Mouse (Mus musculus) cerebellum, adult 2 months (tissue): ENCODE measurements at regions not wholly inside any gene's neighbourhood (a gene's known extent, or its start where the extent isn't known, plus 50 kb on each side); places are given as distances from the start of the nearest gene placed in this dataset.

Source experiments
- CTCF ChIP-seq: fragments of 200-500 bp; IDR thresholded peaks from 2 replicates; pipeline ENCODE4 v1.5.1; 2011; ENCODE audit warnings: low read depth, mild to moderate bottlenecking, control low read depth, low read length, moderate library complexity, borderline replicate concordance; ENCODE audit not compliant: insufficient read depth
- POLR2A ChIP-seq: fragments of 200-500 bp; IDR thresholded peaks from 2 replicates; pipeline ENCODE4 v1.6.1; 2011; ENCODE audit warnings: low read length, control low read depth, borderline replicate concordance; ENCODE audit not compliant: insufficient read depth

- TF ChIP-seq CTCF = no peak
- TF ChIP-seq POLR2A = no peak
These were observed 808.8 kb upstream of the Lcorl start for GRCm38 (mm10) chr5:46666250-46666649.
